Mouse (Mus musculus) megakaryocyte-erythroid progenitor cell, adult 5-6 weeks (primary cell): Measurements from ENCODE around the gene Selenoo. TPM values are rescaled to one million over a fixed set of nuclear protein-coding genes. Genes with fewer than 3 reads are reported as not detected.
A peak's percentile ranks its signal among the peaks of the same experiment; 100 is the strongest.

Experiments
- ATAC-seq: replicated peaks from 2 replicates; pipeline ENCODE4 v1.8.0; 2016; ENCODE audit warnings: mild to moderate bottlenecking, inconsistent platforms; ENCODE audit not compliant: severe bottlenecking, poor library complexity, low FRiP score, low TSS enrichment
- total RNA-seq, 2 experiments: library from RNA; stranded (forward) in 1 of 2; stranded (reverse) in 1 of 2; fragments of 200-1000, 215-1000 nt in 1 of 2; fragments of >200 nt in 1 of 2; fragmentation: Nextera tagmentation in 1 of 2; gene quantifications; 2 replicates each; pipeline ENCODE4 v1.2.3; 2014 to 2017

Selenoo gene
- total RNA-seq, 2 experiments from 2014 or later = 15.3 to 18.5 TPM

DNA sequence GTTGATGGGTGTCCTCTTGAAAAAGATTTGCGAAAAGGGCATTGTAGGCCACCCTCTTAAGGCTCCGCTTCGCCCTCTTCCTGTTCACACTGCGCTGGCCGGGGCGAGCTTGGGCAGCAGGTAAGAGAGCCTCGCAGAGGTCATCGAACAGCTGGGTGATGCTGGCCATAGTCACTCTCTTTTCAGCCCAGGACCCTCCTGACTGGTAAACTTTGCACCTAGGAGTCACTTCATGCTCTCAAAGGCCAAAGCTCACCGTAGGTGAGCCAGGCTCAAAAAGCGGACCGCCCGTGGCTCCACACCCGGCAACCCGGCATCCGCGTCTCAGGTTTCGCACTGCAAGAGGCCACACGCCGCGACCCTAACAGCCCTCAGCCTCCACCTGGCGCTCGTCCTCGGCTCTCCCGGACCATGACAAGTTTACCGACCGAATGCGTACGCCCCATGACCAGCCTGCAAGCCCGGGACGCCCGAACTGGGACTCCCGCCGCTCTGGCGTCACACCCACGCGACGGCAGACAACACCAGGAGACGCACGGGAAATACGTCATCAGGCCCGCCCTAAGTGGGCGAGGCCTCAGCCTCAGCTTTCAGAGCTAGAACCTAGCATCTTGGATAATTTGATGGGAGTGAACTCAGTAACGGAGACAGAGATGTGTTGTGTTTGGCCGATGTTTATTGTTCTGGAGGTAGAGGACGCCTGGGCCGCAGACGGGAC lies 33.9 kb downstream of the Selenoo start, which contains the start of gene Tubgcp6:
Tubgcp6 (minus strand) TSS at position 464 of the 718 bp plus-strand sequence.
- peak; percentile 87 for ATAC-seq

DNA sequence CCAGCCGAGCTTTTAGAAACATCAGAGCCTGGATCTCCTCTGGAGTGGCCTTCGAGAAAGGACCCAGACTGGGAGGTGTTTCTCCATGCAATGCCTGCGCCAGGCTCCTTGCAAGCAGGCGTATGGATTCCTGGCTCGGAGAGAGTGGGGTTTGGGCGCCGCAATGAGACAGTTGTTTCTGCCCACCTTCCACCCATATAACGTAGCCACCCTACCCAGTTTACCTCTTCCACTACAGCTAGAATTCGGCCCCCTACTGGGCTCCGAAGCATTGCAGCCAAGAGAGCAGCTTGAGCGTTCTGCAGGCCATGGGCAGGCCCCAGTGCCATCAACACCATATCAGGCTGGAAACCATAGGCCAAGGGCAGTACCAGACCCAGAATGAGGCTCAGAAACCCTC lies 34.7 kb downstream of the Selenoo start:
- no peak for ATAC-seq

DNA sequence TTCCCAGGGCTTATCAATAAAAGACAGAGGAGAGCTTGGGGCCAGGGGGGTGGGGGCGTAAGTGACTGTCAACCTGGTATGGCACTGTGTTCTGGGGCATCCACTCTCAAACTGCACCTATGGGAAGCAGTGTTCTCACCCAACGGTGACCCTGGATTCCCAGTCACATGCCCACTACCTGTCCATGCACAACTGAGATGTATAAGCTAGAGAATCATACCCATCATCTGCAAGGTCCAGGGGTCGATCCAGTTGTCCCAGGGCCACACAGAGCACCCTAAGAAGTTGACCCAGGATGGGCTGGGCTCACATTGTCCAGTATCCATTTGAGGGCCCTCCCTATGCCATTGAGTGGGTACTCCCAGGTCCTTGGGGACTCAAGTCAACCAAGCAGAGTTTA lies 35.4 kb downstream of the Selenoo start:
- ATAC-seq = no peak

DNA sequence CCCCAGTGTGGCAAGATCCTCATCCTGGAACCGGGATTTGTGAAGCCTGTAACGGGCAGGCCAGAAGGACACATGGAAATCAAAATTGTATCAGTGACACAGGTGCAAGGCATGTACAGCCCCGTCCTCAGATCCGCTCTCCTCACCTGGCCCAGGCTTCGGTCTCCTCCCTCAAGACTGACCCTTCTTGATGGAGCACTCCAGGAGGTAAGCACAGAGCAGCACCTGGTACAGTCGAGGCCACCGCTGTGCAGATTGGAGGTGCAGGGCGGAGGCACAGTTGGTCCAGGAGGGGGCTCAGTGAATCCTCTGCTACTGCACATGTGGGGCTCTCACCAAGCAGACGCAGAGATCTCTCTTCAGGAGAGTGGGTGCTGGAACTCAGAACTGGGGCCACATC lies 36.5 kb downstream of the Selenoo start:
- no peak for ATAC-seq

DNA sequence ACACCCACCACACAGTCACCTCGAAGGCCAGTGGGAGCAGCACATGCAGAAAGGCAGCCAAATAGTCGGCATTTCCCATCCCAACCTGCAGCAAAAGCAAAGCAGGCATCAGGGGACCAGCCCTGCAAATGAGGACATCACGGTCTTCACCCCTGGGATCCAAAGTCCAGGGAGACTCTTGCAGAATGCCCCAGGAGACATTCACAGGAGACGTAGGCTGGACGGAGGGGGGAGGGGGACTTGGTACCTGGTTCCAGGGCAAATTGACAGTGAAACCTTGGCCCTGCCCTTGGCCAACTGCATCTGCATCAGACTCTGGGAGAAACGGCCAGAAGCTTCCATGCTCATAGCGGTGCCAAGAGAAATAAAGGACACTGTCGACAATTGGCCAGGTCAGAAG lies 37.7 kb downstream of the Selenoo start:
- no peak for ATAC-seq

DNA sequence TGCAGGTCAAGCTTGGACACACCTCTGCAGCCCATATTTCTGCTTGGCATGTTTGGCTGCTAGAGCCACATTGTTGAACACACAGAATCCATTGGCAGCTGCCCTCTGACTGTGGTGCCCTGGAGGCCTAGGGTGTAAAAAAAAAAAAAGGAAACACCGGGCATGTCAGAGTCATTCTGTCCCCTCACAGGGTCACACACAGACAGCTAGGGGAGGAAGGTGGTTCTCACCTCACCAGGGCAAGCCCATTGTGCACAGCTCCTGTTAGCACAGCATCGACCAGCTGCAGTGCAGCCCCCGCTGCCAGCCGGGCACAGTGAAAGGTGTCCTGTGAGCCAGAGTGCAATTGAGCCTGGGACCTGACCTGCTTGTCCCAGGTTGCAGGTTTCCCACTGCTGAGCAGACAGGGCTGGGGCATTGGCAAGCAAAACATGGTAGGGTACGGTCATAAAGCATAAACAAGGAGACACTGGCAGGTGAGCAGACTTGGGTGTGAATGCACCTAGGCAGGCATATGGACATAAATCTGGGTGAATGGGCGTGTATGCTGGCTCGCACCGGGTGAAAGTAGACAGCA lies 38.6 kb downstream of the Selenoo start:
- no peak for ATAC-seq

DNA sequence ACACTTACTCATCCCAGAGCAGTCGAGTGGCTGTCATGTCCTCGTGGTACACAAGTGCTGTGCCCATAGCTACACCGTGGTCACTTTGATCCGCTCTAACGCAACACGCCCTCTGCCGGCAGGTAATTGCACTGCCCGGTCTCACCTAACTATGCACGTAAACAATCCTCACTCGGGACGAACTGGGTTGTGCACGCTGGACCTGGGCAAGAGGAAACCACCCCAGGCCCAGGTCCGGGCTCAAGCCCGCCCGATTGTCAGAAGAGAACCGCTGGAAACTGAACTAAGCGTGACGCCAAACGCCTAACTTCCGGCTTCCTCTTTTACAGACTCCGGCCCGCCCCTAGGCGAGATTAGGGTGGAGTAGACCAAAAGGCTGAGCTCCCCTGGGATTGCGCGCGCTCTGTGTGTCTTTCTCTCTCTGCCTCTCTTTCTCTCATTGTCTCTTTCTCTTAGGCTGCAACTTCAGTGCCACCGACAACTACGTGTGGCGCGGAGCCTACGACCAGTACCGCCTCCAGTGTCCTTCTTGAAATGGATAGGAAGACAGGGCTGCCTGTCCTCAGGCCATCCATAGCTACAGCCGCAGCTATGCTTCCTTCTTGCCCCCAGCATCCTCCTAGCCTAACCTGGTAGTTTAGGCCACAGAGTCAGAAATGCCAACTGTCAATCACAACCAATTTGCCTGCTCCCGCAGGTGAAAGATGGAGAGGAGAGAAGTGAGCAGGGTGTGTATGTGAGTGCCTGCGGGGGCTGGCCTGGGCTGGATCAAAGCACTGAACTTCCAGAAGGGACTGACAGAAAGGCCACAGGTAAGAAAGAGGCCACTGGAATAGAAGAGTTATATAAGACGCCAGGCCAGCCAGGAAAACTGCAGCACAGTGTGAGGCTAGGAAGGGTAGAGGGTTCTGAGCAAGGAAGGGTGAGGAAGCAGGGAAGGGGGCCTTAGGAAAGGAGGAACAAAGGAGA lies 39.8 kb downstream of the Selenoo start, which contains the start of gene Hdac10:
Hdac10 (minus strand) TSS at position 319 of the 969 bp plus-strand sequence.
- peak; percentile 86 for ATAC-seq

DNA sequence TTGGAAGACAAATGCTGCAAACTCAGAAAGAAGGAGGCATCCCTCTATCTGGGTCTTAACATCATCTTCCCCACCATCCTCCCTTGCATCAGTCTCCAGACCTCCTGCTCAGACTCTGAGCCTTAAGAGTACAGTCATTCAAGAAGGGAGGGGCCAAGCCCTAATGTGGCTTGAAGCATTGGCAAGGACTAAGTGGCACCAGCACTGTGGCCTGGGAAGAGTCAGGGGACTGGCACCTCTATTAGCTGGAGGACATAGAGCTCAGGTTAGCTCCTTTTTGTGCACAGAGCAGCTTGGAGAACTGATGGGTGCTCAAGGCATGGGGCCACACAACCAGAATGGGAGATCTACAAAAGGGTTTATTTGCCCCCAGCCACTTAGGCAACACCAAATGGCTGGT lies 41.4 kb downstream of the Selenoo start:
- no peak for ATAC-seq

DNA sequence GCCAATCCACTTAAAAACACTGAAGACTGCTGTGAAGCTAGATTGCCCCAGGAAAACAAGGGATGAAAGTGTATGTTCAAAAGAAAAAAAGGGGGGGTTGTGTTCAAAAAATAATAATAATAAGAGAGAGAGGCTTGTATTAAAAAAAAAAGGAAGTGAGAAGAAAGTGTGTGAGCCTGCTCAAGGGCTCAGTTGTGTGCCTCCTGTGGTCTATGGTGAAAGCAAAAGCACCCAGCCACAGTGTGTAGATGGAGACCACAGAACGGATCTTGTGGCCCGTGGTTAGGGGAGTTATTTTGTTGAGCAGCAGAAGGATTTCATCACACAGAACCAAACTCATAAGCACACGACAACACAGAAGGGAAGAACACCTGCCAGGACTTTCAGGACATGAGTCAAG lies 42.4 kb downstream of the Selenoo start:
- ATAC-seq = no peak

DNA sequence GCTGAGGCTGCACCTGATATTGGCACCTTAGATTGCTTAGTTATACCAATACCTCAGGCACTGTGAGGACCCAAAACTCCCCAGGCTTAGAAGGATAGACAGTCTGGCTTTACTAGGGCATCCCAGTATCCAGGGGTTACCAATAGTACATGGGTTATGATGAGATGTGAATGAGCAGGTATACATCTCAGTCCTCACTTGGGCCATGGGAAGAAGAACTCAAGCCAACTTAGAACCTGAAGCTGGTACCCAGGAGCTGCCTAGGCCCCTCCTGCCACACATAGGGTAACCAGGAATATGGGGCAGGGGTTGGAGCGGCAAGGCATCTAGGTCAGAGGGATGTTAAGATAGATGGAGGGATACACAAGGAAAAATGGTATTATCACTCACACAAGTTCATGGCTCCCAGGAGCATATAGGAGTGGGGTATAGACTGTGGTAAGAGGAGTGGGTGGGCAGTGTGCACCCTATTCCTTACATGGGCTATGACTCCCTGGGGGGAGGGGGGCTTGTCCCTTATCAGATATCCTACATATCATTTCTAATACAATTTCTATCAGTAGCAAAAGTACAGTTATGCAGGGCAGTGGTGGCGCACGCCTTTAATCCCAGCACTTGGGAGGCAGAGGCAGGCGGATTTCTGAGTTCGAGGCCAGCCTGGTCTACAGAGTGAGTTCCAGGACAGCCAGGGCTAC lies 47.7 kb downstream of the Selenoo start:
- no peak for ATAC-seq

DNA sequence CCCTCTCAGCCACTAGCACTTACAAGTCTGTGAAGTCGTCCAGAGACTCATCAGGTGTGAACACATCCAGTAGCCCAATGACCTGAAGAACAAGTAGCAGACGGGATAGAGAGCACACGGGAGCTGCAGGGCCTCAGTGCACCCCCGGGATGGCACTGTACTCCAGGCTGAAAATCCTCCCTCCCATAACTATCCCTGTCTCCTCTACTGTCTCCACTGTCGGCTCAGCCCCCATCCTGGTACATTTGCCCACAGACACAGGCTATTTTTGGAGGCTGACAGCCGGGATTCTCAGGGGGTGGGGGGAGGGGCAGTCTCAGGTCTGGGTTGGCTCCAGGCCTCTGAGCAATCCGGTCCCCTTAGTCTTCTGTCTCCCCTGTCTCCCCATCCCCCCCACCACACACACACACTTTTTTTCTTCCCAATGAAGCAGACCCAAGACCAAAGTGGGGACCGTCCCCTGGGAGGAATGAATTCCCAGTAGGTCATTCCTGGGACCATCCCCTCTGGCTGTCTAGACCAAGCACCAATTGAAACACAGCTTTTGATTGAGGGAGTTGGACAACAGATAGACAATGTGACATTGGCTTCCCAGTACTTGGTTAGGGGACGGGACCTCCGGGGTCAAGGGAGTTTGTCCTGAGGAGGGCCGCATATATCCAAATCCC lies 48.6 kb downstream of the Selenoo start:
- no peak for ATAC-seq

DNA sequence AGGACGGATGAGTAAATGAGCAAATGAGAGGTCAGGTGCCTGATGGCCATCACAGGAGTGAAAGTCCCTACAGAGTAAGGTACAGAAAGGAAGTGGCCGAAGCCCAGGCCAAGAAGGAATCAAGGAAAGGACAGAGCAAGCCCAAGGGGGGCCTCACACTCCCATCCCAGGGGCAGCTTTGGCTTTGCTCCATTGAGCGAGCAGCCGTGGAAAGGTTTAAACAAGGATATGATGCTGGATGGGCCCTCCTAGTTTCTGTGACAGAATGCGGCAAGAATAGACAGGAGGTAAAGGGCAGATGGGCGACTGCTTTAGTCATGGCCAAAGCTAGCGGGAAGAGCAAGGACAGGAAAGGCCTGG lies 49.1 kb downstream of the Selenoo start:
- no peak for ATAC-seq

DNA sequence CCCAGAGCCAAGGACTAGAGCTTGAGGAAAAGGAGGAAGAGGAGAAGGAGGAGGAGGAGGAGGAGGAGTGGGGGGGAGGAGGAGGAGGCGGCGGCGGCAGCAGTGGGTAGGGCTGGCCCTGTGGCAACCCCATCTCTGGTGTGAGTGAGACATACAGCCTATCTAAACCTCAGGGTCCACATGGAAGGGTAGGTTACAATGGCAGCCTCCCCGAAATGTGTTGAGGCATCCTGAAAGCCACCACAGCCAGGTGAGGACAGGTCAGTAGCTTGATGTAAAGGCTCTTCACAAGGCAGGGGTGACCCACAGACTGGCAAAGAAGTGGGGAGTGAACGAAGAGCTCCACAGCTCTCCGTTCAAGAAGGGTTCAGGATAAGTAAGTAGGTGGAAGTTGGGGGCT lies 49.6 kb downstream of the Selenoo start:
- no peak for ATAC-seq

DNA sequence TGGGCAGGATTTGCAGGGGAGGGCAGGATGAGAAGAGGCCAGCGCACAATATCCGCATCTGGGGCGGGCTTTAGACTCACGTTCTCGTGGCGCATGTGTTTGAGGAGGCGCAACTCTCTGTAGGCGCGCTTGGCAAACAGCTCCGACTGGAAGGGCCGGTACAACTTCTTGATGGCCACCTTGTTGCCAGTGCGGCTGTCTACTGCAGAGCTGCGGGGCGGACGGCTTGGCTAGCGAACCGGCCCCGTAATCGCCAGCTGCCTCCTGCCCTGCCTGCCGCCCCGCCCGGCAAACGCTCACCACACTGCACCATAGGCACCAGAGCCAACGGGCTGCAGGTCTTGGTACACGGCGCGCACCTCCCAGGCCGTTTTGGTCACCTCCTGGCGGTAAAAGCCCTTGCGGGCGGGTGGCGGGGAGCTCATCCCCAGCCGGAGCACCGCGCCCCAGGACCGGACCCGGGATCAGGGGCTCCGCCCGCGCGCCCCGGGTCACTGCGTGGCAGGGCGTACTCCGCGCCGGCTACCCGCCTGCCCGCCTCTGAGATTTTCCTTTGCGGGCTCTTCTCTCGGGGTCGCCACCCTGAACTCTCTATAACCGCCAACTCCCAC lies 51.3 kb downstream of the Selenoo start:
- no peak for ATAC-seq

DNA sequence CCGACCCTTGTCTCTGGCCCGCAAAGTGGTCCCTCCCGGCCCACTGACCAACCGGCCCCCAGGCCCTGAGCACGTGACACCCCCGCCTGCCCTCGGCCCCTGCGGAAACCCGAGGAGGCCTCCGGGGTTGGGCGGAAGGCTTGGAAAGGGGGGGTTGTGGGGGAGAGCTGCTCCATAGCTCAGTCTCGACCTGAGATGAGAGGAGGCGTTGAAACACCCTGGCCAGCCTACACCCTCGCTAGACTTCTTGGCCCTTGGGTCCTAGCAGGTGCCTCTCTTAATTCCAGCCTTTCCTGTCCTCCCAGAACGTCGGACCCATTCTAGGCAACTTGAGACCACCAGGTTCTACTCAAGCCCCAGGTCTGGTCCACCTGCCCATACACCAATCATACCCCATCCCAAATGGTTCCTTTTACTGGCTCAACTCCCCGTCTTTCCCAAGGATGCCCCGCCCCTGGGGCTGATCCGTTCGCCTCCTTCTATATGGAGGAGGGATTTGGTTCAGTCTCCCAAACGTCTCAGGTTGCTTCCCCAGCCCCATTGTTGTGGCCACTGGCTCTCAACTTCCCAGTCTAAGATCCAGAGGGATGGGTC lies 51.9 kb downstream of the Selenoo start, which contains the start of gene Mapk12:
Mapk12 (minus strand) TSS at position 45 of the 594 bp plus-strand sequence.
- no peak for ATAC-seq

DNA sequence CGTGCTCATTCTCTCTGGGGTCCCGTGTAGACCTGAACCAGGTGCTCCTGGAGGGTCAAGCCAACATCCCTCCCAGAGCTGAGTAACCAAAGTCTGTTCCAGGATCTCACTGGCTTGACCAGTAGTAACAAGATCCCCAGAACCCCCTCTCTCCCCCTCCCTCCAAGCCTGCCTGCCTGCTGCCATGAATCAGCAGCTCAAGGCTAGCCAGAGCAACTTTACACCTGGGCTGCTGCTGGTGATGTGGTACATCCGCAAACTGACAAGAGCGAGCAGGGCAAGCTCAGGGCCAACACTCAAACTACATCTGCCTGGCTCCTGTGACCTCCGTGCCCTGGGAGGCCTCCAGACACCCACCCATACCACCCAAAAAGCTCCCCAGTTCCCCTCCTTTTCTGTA lies 52.6 kb downstream of the Selenoo start:
- ATAC-seq = no peak

DNA sequence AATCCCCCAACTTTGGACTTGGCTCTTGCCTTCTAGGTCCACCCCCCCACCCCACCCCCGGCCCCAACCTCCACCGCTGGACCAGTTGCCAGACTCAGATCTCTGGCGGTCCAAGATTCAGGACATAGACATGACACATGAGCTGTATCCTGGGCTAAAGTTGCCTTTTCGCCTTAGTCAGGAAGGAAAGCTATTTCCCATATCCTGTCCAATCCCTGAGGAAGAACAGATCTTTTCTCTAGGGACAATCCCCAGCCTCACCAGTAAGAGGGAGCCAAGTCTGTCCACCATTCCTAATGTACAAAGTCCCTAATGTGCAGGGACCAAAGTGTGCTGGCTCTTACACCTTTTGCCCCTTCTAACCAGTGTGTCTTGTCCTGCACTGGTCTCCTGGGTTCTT lies 53.0 kb downstream of the Selenoo start:
- ATAC-seq = no peak

DNA sequence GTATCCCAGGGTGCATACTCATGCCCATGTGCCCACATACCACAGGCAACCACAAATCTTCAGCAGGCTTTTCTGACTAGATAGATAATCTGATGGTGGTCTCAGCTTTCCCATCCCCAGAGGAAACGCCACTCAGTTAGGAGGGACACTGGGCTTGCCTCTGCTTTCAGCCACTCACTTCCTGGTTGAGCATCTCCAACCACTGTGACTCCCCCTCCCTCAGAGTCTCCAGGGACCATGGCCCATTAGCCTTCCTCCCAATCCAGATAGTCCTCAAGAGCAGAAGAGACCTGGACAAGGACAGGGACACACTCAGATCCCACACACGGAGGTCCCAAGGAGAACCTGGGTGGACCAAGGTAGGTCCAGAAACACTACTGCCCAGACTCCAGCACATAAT lies 54.2 kb downstream of the Selenoo start:
- ATAC-seq = no peak
